Mouse (Mus musculus) left cerebral cortex, adult 18-20 months (tissue): ENCODE results near the gene Pgpep1l. TPM values are rescaled to one million over a fixed set of nuclear protein-coding genes. Genes with fewer than 3 reads are reported as not detected.
A peak's percentile ranks its signal among the peaks of the same experiment; 100 is the strongest.

Source experiments
- DNase-seq, 2 experiments: peaks; one replicate each; pipeline ENCODE4 v3.0.0; 2021 to 2022; ENCODE audit warnings: low spot score in 2 of 2, mixed read lengths in 1 of 2
- total RNA-seq, 2 experiments: library from RNA; stranded (reverse); gene quantifications; 2 replicates each; pipeline ENCODE4 v1.2.3; 2021

Gene Pgpep1l
- total RNA-seq, 2 experiments from 2014 or later, result 2.4 to 3.5 TPM

GRCm38 (mm10) chr7:68263346-68264027 lies 546 bp downstream of the Pgpep1l start:
- no peak for DNase-seq

- DNase-seq, result no peak
Measured at GRCm38 (mm10) chr7:68262612-68263200, 1.3 kb downstream of the Pgpep1l start.

GRCm38 (mm10) chr7:68259523-68260081 lies 4.4 kb downstream of the Pgpep1l start:
- DNase-seq, result no peak

- no peak for DNase-seq
Measured at GRCm38 (mm10) chr7:68258326-68259150, 5.5 kb downstream of the Pgpep1l start.

GRCm38 (mm10) chr7:68257767-68258166 lies 6.3 kb downstream of the Pgpep1l start:
- DNase-seq, result no peak

GRCm38 (mm10) chr7:68250902-68251301 lies 13.1 kb downstream of the Pgpep1l start:
- no peak for DNase-seq

GRCm38 (mm10) chr7:68250411-68250810 lies 13.6 kb downstream of the Pgpep1l start:
- no peak for DNase-seq

GRCm38 (mm10) chr7:68246249-68246648 lies 17.8 kb downstream of the Pgpep1l start:
- DNase-seq, result no peak

GRCm38 (mm10) chr7:68245681-68246080 lies 18.4 kb downstream of the Pgpep1l start:
- DNase-seq, result no peak

- DNase-seq, result no peak
Measured at GRCm38 (mm10) chr7:68241205-68241604, 22.8 kb downstream of the Pgpep1l start.

GRCm38 (mm10) chr7:68239220-68239827 lies 24.7 kb downstream of the Pgpep1l start:
- DNase-seq, result no peak

GRCm38 (mm10) chr7:68236817-68237216 lies 27.2 kb downstream of the Pgpep1l start:
- DNase-seq, result no peak

- no peak for DNase-seq
Measured at GRCm38 (mm10) chr7:68233619-68234223, 30.3 kb downstream of the Pgpep1l start.

GRCm38 (mm10) chr7:68232521-68232920 lies 31.5 kb downstream of the Pgpep1l start:
- no peak for DNase-seq

- DNase-seq, result no peak
Measured at GRCm38 (mm10) chr7:68230831-68231230, 33.2 kb downstream of the Pgpep1l start.

- DNase-seq, result no peak
Measured at GRCm38 (mm10) chr7:68228491-68228890, 35.5 kb downstream of the Pgpep1l start.

GRCm38 (mm10) chr7:68227621-68228020 lies 36.4 kb downstream of the Pgpep1l start:
- DNase-seq, result no peak

- no peak for DNase-seq
Measured at GRCm38 (mm10) chr7:68227021-68227420, 37.0 kb downstream of the Pgpep1l start.

GRCm38 (mm10) chr7:68225427-68226054 lies 38.5 kb downstream of the Pgpep1l start:
- peak; percentile 35 to 51 for DNase-seq

- DNase-seq, result no peak
Measured at GRCm38 (mm10) chr7:68224006-68224405, 40.0 kb downstream of the Pgpep1l start.
